Mouse (Mus musculus): Measurements from ENCODE around the gene Zdhhc23. TPM values are rescaled to one million over a fixed set of nuclear protein-coding genes. Genes with fewer than 3 reads are reported as not detected.
A peak's percentile ranks its signal among the peaks of the same experiment; 100 is the strongest.

Zdhhc23 gene
- 0.48 and 0.66 TPM in 2 replicates for polyA plus RNA-seq (2016; fragmentation: Nextera tagmentation; extraction: Ambion mirVana)

- peaks cover 12% of the 10 kb centered on the region for H3K4me1 ChIP-seq
- peak within 1 kb of the TSS; percentile 98 for H3K4me2 ChIP-seq
- H3K9ac ChIP-seq, result peak within 1 kb of the TSS; percentile 67
- peak within 1 kb of the TSS; percentile 70 for H3K4me3 ChIP-seq
- WGBS (ENCODE audit: insufficient replicate concordance), result 1% methylated on average over 90 of the region's 103 CpGs
- peak; percentile 72 for ATAC-seq
- H3K36me3 ChIP-seq, result no peaks in the 10 kb centered on the region
- no peaks in the 10 kb centered on the region for H3K9me3 ChIP-seq (replicated peaks)
- H3K27ac ChIP-seq, result no peak within 1 kb of the TSS
- peaks cover 28% of the 10 kb centered on the region for H3K27me3 ChIP-seq (replicated peaks)
These were observed at the start of gene Zdhhc23 for GRCm38 (mm10) chr16:43979328-43980109. Gene Zdhhc23, minus strand, starts transcription at chr16:43979791.

GRCm38 (mm10) chr16:44029273-44029672 lies 49.7 kb upstream of the Zdhhc23 start:
- Histone ChIP-seq H3K9ac (no peak overlapping the region), H3K4me1 (peaks cover 28% of the 10 kb centered on the region), H3K9me3 (replicated peaks) (no peaks in the 10 kb centered on the region), H3K36me3 (no peaks in the 10 kb centered on the region), H3K27me3 (replicated peaks) (no peaks in the 10 kb centered on the region), H3K4me3 (no peak overlapping the region), H3K27ac (no peak overlapping the region), H3K4me2 (no peak overlapping the region)
- 14% methylated on average over 2 of the region's 2 CpGs for WGBS (ENCODE audit: insufficient replicate concordance)
- ATAC-seq, result no peak

GRCm38 (mm10) chr16:44026822-44027221 lies 47.2 kb upstream of the Zdhhc23 start:
- Histone ChIP-seq H3K27me3 (replicated peaks) (no peaks in the 10 kb centered on the region), H3K9ac (no peak overlapping the region), H3K4me3 (no peak overlapping the region), H3K9me3 (replicated peaks) (no peaks in the 10 kb centered on the region), H3K4me1 (peaks cover 17% of the 10 kb centered on the region; the same call in 1 of the 2 replicates), H3K4me2 (no peak overlapping the region), H3K27ac (no peak overlapping the region), H3K36me3 (no peaks in the 10 kb centered on the region)
- 84% methylated on average over 9 of the region's 9 CpGs for WGBS (ENCODE audit: insufficient replicate concordance)
- no peak for ATAC-seq

GRCm38 (mm10) chr16:44026210-44026609 lies 46.6 kb upstream of the Zdhhc23 start:
- Histone ChIP-seq H3K9ac (no peak overlapping the region), H3K4me2 (no peak overlapping the region), H3K27me3 (replicated peaks) (no peaks in the 10 kb centered on the region), H3K4me1 (peaks cover 17% of the 10 kb centered on the region; the same call in 1 of the 2 replicates), H3K27ac (no peak overlapping the region), H3K4me3 (no peak overlapping the region), H3K36me3 (no peaks in the 10 kb centered on the region), H3K9me3 (replicated peaks) (no peaks in the 10 kb centered on the region)
- no peak for ATAC-seq
- WGBS (ENCODE audit: insufficient replicate concordance), result 62% methylated on average over 6 of the region's 6 CpGs

GRCm38 (mm10) chr16:44018986-44019548 lies 39.5 kb upstream of the Zdhhc23 start:
- Histone ChIP-seq H3K36me3 (no peaks in the 10 kb centered on the region), H3K9ac (peak overlapping the region; percentile 40; the same call in 1 of the 2 replicates), H3K4me1 (peaks cover 55% of the 10 kb centered on the region), H3K9me3 (replicated peaks) (no peaks in the 10 kb centered on the region), H3K4me2 (peak overlapping the region; percentile 68), H3K27ac (peak overlapping the region; percentile 88), H3K27me3 (replicated peaks) (no peaks in the 10 kb centered on the region), H3K4me3 (peak overlapping the region; percentile 37; the same call in 1 of the 2 replicates)
- WGBS (ENCODE audit: insufficient replicate concordance), result 43% methylated on average over 2 of the region's 2 CpGs
- ATAC-seq, result no peak

GRCm38 (mm10) chr16:44018372-44018771 lies 38.8 kb upstream of the Zdhhc23 start:
- Histone ChIP-seq H3K9ac (peak overlapping the region; percentile 40; the same call in 1 of the 2 replicates), H3K27me3 (replicated peaks) (no peaks in the 10 kb centered on the region), H3K4me3 (peak overlapping the region; percentile 37), H3K4me2 (peak overlapping the region; percentile 68), H3K27ac (peak overlapping the region; percentile 88), H3K36me3 (no peaks in the 10 kb centered on the region), H3K9me3 (replicated peaks) (no peaks in the 10 kb centered on the region), H3K4me1 (peaks cover 55% of the 10 kb centered on the region)
- ATAC-seq, result peak; percentile 99
- WGBS (ENCODE audit: insufficient replicate concordance), result 6% methylated on average over 7 of the region's 7 CpGs

- Histone ChIP-seq H3K4me2 (peak overlapping the region; percentile 68), H3K9ac (peak overlapping the region; percentile 27; the same call in 1 of the 2 replicates), H3K27ac (peak overlapping the region; percentile 88), H3K9me3 (replicated peaks) (no peaks in the 10 kb centered on the region), H3K36me3 (no peaks in the 10 kb centered on the region), H3K4me1 (peaks cover 55% of the 10 kb centered on the region), H3K4me3 (no peak overlapping the region), H3K27me3 (replicated peaks) (no peaks in the 10 kb centered on the region)
- WGBS (ENCODE audit: insufficient replicate concordance), result 60% methylated on average over 4 of the region's 4 CpGs
- peak; percentile 1; the same call in 1 of the 2 replicates for ATAC-seq
These were observed 38.1 kb upstream of the Zdhhc23 start for GRCm38 (mm10) chr16:44017707-44018106.

GRCm38 (mm10) chr16:44016164-44016563 lies 36.6 kb upstream of the Zdhhc23 start:
- peaks cover 55% of the 10 kb centered on the region for H3K4me1 ChIP-seq
- peak overlapping the region; percentile 47 for H3K4me3 ChIP-seq
- H3K27ac ChIP-seq, result peak overlapping the region; percentile 2; the same call in 1 of the 2 replicates
- H3K27me3 ChIP-seq (replicated peaks), result no peaks in the 10 kb centered on the region
- no peaks in the 10 kb centered on the region for H3K36me3 ChIP-seq
- WGBS (ENCODE audit: insufficient replicate concordance), result 5% methylated on average over 11 of the region's 11 CpGs
- peak; percentile 45 for ATAC-seq
- peak overlapping the region; percentile 44 for H3K9ac ChIP-seq
- H3K9me3 ChIP-seq (replicated peaks), result no peaks in the 10 kb centered on the region
- peak overlapping the region; percentile 62 for H3K4me2 ChIP-seq

GRCm38 (mm10) chr16:44015416-44016158 lies 36.0 kb upstream of the Zdhhc23 start:
- Histone ChIP-seq H3K27me3 (replicated peaks) (no peaks in the 10 kb centered on the region), H3K4me3 (peak overlapping the region; percentile 47), H3K4me2 (peak overlapping the region; percentile 62), H3K9me3 (replicated peaks) (no peaks in the 10 kb centered on the region), H3K36me3 (no peaks in the 10 kb centered on the region), H3K27ac (peak overlapping the region; percentile 2; the same call in 1 of the 2 replicates), H3K4me1 (peaks cover 55% of the 10 kb centered on the region), H3K9ac (peak overlapping the region; percentile 44)
- WGBS (ENCODE audit: insufficient replicate concordance), result 43% methylated on average over 16 of the region's 16 CpGs
- no peak for ATAC-seq

- WGBS (ENCODE audit: insufficient replicate concordance), result 58% methylated on average over 5 of the region's 5 CpGs
- no peak overlapping the region for H3K4me2 ChIP-seq
- H3K9ac ChIP-seq, result no peak overlapping the region
- no peaks in the 10 kb centered on the region for H3K27me3 ChIP-seq (replicated peaks)
- H3K36me3 ChIP-seq, result no peaks in the 10 kb centered on the region
- no peak overlapping the region for H3K4me3 ChIP-seq
- H3K4me1 ChIP-seq, result peaks cover 13% of the 10 kb centered on the region
- no peak for ATAC-seq
- no peaks in the 10 kb centered on the region for H3K9me3 ChIP-seq (replicated peaks)
- H3K27ac ChIP-seq, result no peak overlapping the region
These were observed 31.4 kb upstream of the Zdhhc23 start for GRCm38 (mm10) chr16:44011010-44011409.

GRCm38 (mm10) chr16:44002086-44002485 lies 22.5 kb upstream of the Zdhhc23 start:
- H3K4me3 ChIP-seq, result no peak overlapping the region
- H3K9ac ChIP-seq, result no peak overlapping the region
- no peaks in the 10 kb centered on the region for H3K9me3 ChIP-seq (replicated peaks)
- no peak for ATAC-seq
- no peak overlapping the region for H3K4me2 ChIP-seq
- no peaks in the 10 kb centered on the region for H3K4me1 ChIP-seq
- peaks cover 3% of the 10 kb centered on the region; the same call in 1 of the 2 replicates for H3K36me3 ChIP-seq
- H3K27me3 ChIP-seq (replicated peaks), result no peaks in the 10 kb centered on the region
- WGBS (ENCODE audit: insufficient replicate concordance), result 50% methylated on average over 5 of the region's 5 CpGs
- H3K27ac ChIP-seq, result no peak overlapping the region

Measured in liver, embryonic 12.5 days (tissue).